Mouse (Mus musculus): Measurements from ENCODE around the gene Iqcb1.

DNA sequence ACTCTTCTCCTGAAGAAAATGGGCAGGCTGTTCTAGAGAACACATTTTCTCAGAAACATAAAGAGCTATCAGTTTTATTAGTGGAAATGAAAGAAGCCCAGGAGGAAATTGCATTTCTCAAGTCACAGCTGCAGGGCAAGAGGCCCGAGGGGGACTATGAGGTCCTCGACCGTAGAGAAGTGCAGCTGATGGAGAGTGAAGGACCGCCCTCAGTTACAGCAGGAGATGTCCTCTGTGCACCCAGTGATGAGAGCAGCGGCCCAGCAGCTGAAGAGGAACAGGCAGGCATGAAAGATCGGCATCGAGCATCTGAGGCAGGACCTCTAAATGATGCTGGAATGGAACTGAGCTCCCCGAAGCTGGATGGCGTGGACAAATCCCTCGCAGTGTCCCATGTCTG, 83.7 kb downstream of the Iqcb1 start:
- no peak for TF ChIP-seq POLR2A (IDR thresholded peaks at IDR 0.05; ENCODE audit: control insufficient read depth, extremely low read depth, insufficient read depth, low read length, poor library complexity)
- TF ChIP-seq CTCF (IDR thresholded peaks at IDR 0.05; ENCODE audit: borderline replicate concordance, control insufficient read depth, extremely low read depth, insufficient read depth, low read length, poor library complexity): no peak
